Mouse (Mus musculus) stomach, embryonic 14.5 days (tissue): Measurements from ENCODE around the gene Cd300ld4. TPM values are rescaled to one million over a fixed set of nuclear protein-coding genes. Genes with fewer than 3 reads are reported as not detected.
"Not testable (repeated sequence)": the region's sequence is repeated elsewhere in the genome, so short reads cannot be mapped to it uniquely, and the experiment has no call there.

Experiments used
- ATAC-seq: fragments of 200-750 bp; cut with Nextera tagmentation; 2 replicates; pipeline ENCODE4 v1.8.0; 2017; ENCODE audit warnings: low read depth, moderate TSS enrichment; ENCODE audit not compliant: insufficient number of reproducible peaks, insufficient read depth, low FRiP score
- H3K27ac ChIP-seq: fragments of 300-500 bp; sonication (generic); 2 replicates; pipeline ENCODE4 v1.5.1; 2014; ENCODE audit warnings: mild to moderate bottlenecking, low read length, moderate library complexity, mixed read lengths
- H3K27me3 ChIP-seq: fragments of 300-500 bp; sonication (generic); 2 replicates; pipeline ENCODE4 v1.6.1; 2014; ENCODE audit warnings: low read length, control low read depth, mixed read lengths; ENCODE audit not compliant: control insufficient read depth, insufficient read depth
- H3K36me3 ChIP-seq: fragments of 300-500 bp; sonication (generic); 2 replicates; pipeline ENCODE4 v1.6.1; 2014; ENCODE audit warnings: mild to moderate bottlenecking, control low read depth, low read length, moderate library complexity, mixed read lengths; ENCODE audit not compliant: control insufficient read depth, insufficient read depth
- H3K4me1 ChIP-seq: fragments of 300-500 bp; sonication (generic); 2 replicates; pipeline ENCODE4 v1.6.1; 2014; ENCODE audit warnings: low read length, control low read depth, mixed read lengths; ENCODE audit not compliant: control insufficient read depth, insufficient read depth
- H3K4me2 ChIP-seq: fragments of 300-500 bp; sonication (generic); replicated peaks from 2 replicates; pipeline ENCODE4 v1.6.1; 2014; ENCODE audit warnings: low read depth, low read length, control low read depth
- H3K4me3 ChIP-seq: fragments of 300-500 bp; sonication (generic); 2 replicates; pipeline ENCODE4 v1.5.1; 2014; ENCODE audit warnings: low read depth, low read length, control low read depth
- H3K9ac ChIP-seq: fragments of 300-500 bp; sonication (generic); replicated peaks from 2 replicates; pipeline ENCODE4 v1.6.1; 2014; ENCODE audit warnings: low read depth, mild to moderate bottlenecking, control low read depth, low read length, moderate library complexity, mixed read lengths
- H3K9me3 ChIP-seq: fragments of 300-500 bp; sonication (generic); 2 replicates; pipeline ENCODE4 v1.6.1; 2016; ENCODE audit warnings: low read depth, low read length, control low read depth; ENCODE audit not compliant: control insufficient read depth
- WGBS: fragments of 180-500 bp; shearing (Covaris S2); extraction: QIAGEN DNeasy Blood & Tissue Kit; methylation state at CpG from one replicate; pipeline ENCODE4 v1.1.7; 2014; 5-methylcytosine and 5-hydroxymethylcytosine counted together
- polyA plus RNA-seq: library from polyadenylated mRNA; unstranded; fragments of >200 nt; fragmentation: Nextera tagmentation; extraction: Ambion mirVana; gene quantifications from 2 replicates; pipeline ENCODE4 v1.2.1, GENCODE M21; 2014

Gene Cd300ld4
- not detected in 2 replicates for polyA plus RNA-seq

- not testable (repeated sequence) for H3K27ac ChIP-seq
Observed at GRCm38 (mm10) chr11:115026912-115027311, at the start of gene Cd300ld4. Cd300ld4 (minus strand) TSS chr11:115027012.

GRCm38 (mm10) chr11:115075859-115076258, 49.0 kb upstream of the Cd300ld4 start:
- no peak for ATAC-seq
- Histone ChIP-seq H3K9ac (no peak overlapping the region), H3K9me3 (no peaks in the 10 kb centered on the region), H3K27ac (no peak overlapping the region), H3K4me3 (no peak overlapping the region), H3K36me3 (no peaks in the 10 kb centered on the region), H3K4me2 (no peak overlapping the region), H3K4me1 (0 out of 2 replicates have a peak, but pooled peaks cover 4% of the 10 kb centered on the region), H3K27me3 (no peaks in the 10 kb centered on the region)
- 41% methylated on average over 5 of the region's 5 CpGs for WGBS

More at GRCm38 (mm10) chr11:115026912-115027311, at the start of gene Cd300ld4:
- not testable (repeated sequence) for H3K4me2 ChIP-seq, H3K4me3 ChIP-seq, ATAC-seq, H3K4me1 ChIP-seq, H3K9ac ChIP-seq, H3K9me3 ChIP-seq, H3K36me3 ChIP-seq, H3K27me3 ChIP-seq
- no CpG with 5 or more reads among the region's 6 CpGs for WGBS

- H3K9me3 ChIP-seq, result no peaks in the 10 kb centered on the region
- no peak for ATAC-seq
- no peak overlapping the region for H3K27ac ChIP-seq
- H3K4me3 ChIP-seq, result no peak overlapping the region
- WGBS, result 54% methylated on average over 7 of the region's 7 CpGs
- H3K27me3 ChIP-seq, result no peaks in the 10 kb centered on the region
- no peak overlapping the region for H3K4me2 ChIP-seq
- H3K9ac ChIP-seq, result no peak overlapping the region
- 0 out of 2 replicates have a peak, but pooled peaks cover 4% of the 10 kb centered on the region for H3K4me1 ChIP-seq
- no peaks in the 10 kb centered on the region for H3K36me3 ChIP-seq
Observed at GRCm38 (mm10) chr11:115075407-115075806, 48.6 kb upstream of the Cd300ld4 start.

- no peaks in the 10 kb centered on the region for H3K36me3 ChIP-seq
- 70% methylated on average over 5 of the region's 5 CpGs for WGBS
- H3K4me2 ChIP-seq, result no peak overlapping the region
- no peak overlapping the region for H3K4me3 ChIP-seq
- H3K27me3 ChIP-seq, result no peaks in the 10 kb centered on the region
- 0 out of 2 replicates have a peak, but pooled peaks cover 4% of the 10 kb centered on the region for H3K4me1 ChIP-seq
- no peak for ATAC-seq
- H3K9me3 ChIP-seq, result no peaks in the 10 kb centered on the region
- no peak overlapping the region for H3K9ac ChIP-seq
- no peak overlapping the region for H3K27ac ChIP-seq
Observed at GRCm38 (mm10) chr11:115073002-115073401, 46.2 kb upstream of the Cd300ld4 start.

- Histone ChIP-seq H3K9ac (no peak overlapping the region), H3K27ac (peak overlapping the region; percentile 21; the same call in 1 of the 2 replicates), H3K4me2 (peak overlapping the region; percentile 2; the same call in 1 of the 2 replicates), H3K36me3 (no peaks in the 10 kb centered on the region), H3K27me3 (no peaks in the 10 kb centered on the region), H3K4me3 (no peak overlapping the region), H3K4me1 (0 out of 2 replicates have a peak, but pooled peaks cover 4% of the 10 kb centered on the region), H3K9me3 (no peaks in the 10 kb centered on the region)
- WGBS, result 10% methylated on average over 14 of the region's 14 CpGs
- ATAC-seq, result no peak
Observed at GRCm38 (mm10) chr11:115071631-115072294, 45.0 kb upstream of the Cd300ld4 start.

- Histone ChIP-seq H3K4me1 (0 out of 2 replicates have a peak, but pooled peaks cover 4% of the 10 kb centered on the region), H3K27ac (no peak overlapping the region), H3K9me3 (no peaks in the 10 kb centered on the region), H3K27me3 (no peaks in the 10 kb centered on the region), H3K4me2 (0 out of 2 replicates have a peak overlapping the region, but pooled peaks have one; percentile 2), H3K9ac (no peak overlapping the region), H3K4me3 (no peak overlapping the region), H3K36me3 (no peaks in the 10 kb centered on the region)
- 5% methylated on average over 9 of the region's 9 CpGs for WGBS
- no peak for ATAC-seq
Observed at GRCm38 (mm10) chr11:115071015-115071551, 44.3 kb upstream of the Cd300ld4 start.

GRCm38 (mm10) chr11:115066768-115067167, 40.0 kb upstream of the Cd300ld4 start:
- Histone ChIP-seq H3K4me2 (no peak overlapping the region), H3K27ac (no peak overlapping the region), H3K9ac (no peak overlapping the region), H3K9me3 (no peaks in the 10 kb centered on the region), H3K4me1 (0 out of 2 replicates have a peak, but pooled peaks cover 4% of the 10 kb centered on the region), H3K27me3 (no peaks in the 10 kb centered on the region), H3K36me3 (no peaks in the 10 kb centered on the region), H3K4me3 (no peak overlapping the region)
- WGBS, result 66% methylated on average over 6 of the region's 6 CpGs
- no peak for ATAC-seq

GRCm38 (mm10) chr11:115062077-115062476, 35.3 kb upstream of the Cd300ld4 start, which contains the start of gene Cd300e:
Cd300e (minus strand) TSS chr11:115062177.
- Histone ChIP-seq H3K4me2 (no peak within 1 kb of the TSS), H3K27ac (no peak within 1 kb of the TSS), H3K4me3 (no peak within 1 kb of the TSS), H3K27me3 (no peaks in the 10 kb centered on the region), H3K36me3 (no peaks in the 10 kb centered on the region), H3K9ac (no peak within 1 kb of the TSS), H3K4me1 (no peaks in the 10 kb centered on the region), H3K9me3 (no peaks in the 10 kb centered on the region)
- WGBS, result 33% methylated on average over 5 of the region's 5 CpGs
- ATAC-seq, result no peak
